Mouse (Mus musculus): ENCODE results near the gene 1600014C23Rik.
A peak's percentile ranks its signal among the peaks of the same experiment; 100 is the strongest.

Gene 1600014C23Rik

GRCm38 (mm10) chr17:45752053-45752452, 18.4 kb upstream of the 1600014C23Rik start:
- no peak for DNase-seq (ENCODE audit: low spot score)

DNA sequence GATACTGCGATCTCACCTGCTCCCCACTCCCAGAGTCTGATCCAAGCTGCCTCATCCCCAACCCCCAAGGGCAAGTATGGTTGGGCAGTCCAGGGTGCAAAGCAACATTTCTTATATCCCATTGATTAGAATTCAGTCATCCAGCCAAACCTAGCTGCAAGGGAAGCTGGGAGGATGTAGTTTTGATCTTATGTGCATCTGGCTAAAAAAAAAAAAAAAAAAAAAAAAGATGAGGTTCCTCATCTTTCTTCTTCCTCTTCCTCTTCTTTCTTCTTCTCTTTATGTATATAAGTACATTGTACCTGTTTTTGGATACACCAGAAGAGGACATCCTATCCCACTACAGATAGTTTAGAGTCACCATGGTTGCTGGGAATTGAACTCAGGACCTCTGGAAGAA, 17.7 kb upstream of the 1600014C23Rik start:
- DNase-seq (ENCODE audit: low spot score) = no peak

DNA sequence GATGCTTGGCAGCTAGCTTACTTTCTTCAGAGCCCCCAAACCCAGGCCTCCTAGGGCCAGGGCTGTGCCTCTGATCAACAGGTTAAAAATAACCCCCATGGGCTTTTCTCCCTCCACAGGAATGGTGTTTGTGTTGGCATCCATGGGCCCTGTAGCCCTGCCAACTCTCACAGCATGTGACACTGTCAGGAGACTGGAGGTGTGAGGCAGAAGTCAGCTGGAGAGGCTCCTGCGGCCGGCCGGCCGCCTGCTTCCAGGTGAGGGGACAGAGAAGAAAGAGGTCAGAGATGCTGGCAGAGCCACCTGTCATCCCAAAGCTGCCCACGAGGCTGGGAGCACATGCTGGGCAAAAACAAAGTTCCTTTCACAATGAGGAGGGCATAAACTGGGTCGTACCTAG, 15.5 kb upstream of the 1600014C23Rik start:
- no peak for DNase-seq (ENCODE audit: low spot score)

- DNase-seq (ENCODE audit: low spot score) = no peak
These were observed 14.5 kb upstream of the 1600014C23Rik start for GRCm38 (mm10) chr17:45747858-45748785.

- DNase-seq (ENCODE audit: low spot score) = no peak
These were observed 13.6 kb upstream of the 1600014C23Rik start for GRCm38 (mm10) chr17:45747293-45747692.

GRCm38 (mm10) chr17:45746755-45747154, 13.1 kb upstream of the 1600014C23Rik start:
- no peak for DNase-seq (ENCODE audit: low spot score)

DNA sequence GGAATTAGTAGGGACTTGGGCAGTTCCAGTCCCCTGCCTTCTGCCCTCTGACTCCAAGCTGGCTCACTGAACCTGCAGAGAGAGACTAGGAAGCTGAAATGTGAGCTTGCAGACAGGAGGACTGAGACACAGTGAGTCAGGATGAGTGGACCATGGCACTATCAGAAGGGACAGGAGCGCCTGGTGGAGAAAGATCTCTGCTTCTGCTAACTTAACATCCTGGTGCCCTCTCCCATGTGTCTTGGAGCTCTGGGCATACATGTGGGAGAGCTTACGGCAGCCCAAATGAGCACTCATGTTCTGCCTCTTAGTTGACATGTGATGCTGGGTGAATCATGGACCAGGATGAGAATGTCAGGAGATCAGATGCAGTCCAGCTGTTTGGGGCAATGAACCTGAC, 12.0 kb upstream of the 1600014C23Rik start:
- no peak for DNase-seq (ENCODE audit: low spot score)

DNA sequence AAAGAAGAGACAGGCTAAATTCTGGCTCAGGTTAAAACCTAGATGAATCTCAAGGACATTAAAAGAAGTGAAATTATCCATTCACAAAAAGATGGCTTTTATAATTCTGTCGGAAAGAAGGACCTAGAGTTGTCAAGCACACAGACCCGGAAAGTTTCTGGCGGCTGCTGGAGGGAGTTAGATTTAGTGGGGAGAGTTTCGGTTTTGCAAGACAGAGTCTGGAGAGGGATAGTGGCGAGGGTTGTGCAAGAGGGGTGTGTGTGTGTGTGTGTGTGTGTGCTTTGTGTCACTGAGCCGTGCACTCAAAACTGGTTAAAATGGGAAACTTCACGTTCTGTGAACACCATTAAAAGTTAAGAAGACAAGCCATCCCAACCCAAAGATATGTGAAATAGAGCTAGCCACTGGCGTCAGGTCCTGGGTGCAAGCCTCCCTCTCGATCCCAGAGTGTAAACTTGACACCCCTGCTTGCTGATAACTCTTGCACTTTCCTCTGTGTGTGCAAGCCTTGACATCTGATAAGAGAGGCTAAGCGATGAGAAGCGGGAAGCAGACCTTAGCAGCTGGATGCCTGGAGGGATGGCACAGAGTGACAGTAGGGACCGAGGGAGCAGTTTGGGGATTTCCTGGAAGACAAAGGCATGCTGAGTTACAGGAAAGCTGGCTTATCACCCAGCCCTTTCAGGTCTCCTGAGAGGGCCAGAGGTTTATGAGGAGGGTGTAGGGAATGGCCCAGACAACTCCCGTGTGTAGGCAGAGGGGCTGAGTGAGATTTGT, 8.9 kb upstream of the 1600014C23Rik start:
- DNase-seq (ENCODE audit: low spot score) = peak; percentile 53

DNA sequence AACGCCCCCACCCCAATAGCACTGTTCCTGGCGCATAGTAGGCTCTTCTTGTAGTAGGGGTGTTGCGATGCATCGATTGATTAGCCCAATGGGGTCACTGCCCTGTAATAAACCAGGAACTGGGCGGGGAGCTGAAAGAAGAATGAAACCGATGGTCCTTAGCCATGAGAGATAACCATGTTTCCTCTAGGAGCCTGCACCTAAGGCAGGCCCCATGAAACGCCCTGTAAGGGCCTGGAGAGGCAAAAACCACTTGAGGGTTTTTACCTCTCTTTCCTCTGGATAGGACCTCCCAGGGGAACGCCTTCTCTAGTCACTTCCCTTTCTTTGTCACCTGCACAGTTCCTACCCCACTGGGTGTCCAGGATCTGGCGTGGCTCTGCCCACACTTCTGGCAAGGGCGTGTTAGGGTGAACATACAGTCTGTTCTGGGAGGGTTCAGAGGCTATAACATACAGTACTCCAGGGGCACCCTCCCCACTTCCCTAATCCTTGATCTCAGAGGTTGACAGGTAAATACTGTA, 3.5 kb upstream of the 1600014C23Rik start:
- DNase-seq (ENCODE audit: low spot score) = peak; percentile 52

DNA sequence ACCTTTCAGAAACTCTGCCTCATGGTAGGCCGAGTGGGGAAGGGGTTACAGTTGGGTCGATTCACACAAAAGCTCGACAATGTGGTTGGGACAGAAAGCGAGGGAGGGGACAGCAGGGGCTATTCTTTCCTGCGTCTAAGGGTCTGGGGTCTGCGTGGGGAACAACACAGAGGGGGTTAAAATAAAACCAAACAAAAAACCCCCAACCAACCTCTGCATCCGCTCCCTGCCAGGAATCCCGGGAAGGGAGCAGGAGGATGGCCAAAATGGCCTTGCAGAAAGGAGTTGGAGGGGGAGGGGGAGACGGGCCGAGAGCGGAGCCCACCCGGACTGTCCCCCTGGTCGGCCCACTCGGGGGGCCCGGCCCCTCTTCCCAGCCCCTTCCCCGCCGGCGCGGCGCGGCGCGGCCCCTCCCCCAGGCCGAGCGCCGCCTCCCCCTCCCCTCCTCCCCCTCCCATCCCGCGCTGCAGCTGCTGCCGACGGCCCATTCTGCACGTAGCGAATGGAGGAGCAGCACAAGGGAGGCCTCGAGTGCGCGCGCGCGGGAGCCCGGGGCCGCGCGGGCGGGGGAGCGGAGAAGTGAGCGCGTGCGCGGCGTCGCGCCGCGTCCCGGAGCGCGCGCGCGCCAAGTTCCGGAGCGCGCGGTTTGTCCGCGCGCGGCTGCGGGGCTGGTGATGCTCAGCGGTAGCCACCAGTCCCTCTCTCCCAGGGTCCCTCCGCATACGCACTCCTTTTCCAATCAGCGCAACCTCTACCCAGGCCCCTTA, 2.9 kb upstream of the 1600014C23Rik start:
- peak; percentile 78 for DNase-seq (ENCODE audit: low spot score)

- peak; percentile 84 for DNase-seq (ENCODE audit: low spot score)
These were observed 2.0 kb upstream of the 1600014C23Rik start for GRCm38 (mm10) chr17:45735382-45736310.

DNA sequence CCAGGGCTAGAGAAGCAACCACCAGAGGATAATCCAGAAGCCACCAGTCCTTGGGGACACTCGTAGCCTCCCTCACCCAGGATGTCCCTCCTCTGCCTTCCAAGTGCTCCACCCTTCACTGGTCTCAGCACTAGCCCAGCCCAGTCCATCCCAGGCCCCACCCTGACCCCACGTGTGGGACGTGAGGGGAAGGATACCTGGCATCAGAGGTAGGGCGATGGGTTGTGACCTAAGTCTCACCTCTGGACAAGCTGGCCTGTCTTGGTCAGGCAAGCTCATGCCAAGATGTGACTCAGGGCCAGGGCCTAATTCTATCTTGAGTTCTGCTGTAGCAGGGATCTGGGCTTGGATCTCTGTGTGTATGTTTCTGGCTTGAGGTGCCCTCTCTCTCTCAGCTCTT, 1.2 kb upstream of the 1600014C23Rik start:
- DNase-seq (ENCODE audit: low spot score) = no peak

DNA sequence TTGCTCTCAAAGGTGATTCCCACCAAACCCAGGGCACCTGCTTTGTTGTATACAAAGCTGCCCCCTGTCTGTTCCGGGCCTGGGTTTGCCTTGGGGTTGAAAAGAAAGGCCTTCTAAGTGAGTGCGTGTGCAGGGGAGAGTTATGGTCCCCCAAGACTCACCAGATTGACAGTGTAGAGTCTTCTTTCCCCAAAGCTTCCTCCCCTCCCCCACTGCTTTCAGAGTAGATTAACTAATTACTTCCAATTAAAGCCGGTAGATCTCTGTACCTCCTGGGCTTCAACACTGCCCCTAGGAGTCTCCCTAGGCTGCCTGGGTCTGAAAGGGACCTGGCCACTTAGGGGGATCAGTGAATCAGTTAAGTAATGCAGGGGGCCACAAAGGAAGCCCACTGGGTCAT, 689 bp upstream of the 1600014C23Rik start:
- no peak for DNase-seq (ENCODE audit: low spot score)

DNA sequence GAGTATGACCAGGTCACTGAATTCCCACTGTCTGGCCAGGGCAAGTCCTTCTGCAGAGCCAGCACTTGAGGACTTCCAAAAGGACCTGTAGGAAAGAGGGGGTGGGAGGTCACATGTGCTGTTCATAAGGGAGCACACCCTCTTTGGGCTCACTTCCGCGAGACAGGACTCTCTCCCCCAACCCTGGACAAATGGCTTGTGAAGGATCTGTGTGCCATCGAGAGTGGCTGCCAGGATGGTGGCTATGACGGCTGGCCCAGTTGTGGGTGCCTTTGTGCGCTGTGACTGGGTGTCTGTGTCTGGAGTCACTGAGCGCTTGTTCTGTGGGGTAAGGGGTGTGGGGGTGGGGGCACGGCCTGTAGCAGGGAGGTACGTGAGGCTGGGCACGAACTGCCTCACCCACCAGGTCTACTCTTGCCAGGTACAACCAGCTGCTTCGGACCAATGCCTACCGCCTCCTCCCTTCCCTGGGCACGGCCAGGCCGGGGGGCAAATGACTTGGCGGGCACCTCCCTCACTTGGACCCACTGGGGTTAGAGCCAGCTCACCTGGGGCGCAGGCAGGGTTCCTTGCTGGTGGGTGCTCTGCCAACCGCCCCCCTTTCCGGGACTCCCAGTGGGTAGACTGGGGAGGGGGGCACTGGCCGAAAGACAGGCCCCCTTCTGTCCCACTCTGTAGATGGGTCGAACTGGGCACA, 458 bp downstream of the 1600014C23Rik start:
- no peak for DNase-seq (ENCODE audit: low spot score)

GRCm38 (mm10) chr17:45731172-45731864, 2.3 kb downstream of the 1600014C23Rik start:
- DNase-seq (ENCODE audit: low spot score) = peak; percentile 85

DNA sequence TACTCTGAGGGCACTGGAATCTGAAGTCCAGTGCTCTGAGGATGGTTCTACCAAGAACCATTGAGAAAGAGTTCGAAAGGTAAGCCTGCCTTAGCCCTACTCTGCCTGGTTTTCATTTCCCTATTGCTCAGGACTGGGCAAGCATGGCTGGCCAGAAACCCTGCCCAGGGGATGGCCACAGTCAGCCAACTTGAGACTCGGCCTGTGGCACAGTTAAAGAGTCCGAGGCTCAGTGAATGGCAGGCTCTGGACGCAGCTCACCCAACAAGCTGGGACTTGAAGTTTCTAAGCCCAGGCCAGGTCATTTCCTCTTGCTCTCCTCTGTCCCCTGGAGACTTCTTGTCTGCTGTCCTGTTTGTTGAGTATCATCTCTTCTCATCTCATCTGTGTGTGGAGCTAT, 2.9 kb downstream of the 1600014C23Rik start:
- no peak for DNase-seq (ENCODE audit: low spot score)

DNA sequence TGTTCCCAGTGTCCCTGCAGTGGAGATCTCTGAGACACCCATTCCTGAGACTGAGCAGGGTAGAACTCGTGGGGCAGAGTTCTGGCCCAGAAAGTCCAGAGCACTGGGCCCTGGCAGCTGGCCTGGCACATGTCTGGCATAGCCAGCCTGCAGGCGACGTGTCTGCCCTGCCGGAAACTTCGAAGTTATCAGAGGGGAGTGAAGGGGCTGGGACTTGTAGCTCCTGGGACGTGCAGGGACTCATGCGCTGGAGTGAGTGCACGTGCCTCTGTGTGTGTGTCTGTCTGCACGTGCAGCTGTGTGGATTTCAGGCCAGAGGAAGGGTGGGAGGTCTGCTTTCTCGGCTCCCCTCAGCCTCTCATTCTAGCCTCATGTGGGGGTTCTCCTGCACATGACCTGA, 4.3 kb downstream of the 1600014C23Rik start:
- DNase-seq (ENCODE audit: low spot score) = no peak

DNA sequence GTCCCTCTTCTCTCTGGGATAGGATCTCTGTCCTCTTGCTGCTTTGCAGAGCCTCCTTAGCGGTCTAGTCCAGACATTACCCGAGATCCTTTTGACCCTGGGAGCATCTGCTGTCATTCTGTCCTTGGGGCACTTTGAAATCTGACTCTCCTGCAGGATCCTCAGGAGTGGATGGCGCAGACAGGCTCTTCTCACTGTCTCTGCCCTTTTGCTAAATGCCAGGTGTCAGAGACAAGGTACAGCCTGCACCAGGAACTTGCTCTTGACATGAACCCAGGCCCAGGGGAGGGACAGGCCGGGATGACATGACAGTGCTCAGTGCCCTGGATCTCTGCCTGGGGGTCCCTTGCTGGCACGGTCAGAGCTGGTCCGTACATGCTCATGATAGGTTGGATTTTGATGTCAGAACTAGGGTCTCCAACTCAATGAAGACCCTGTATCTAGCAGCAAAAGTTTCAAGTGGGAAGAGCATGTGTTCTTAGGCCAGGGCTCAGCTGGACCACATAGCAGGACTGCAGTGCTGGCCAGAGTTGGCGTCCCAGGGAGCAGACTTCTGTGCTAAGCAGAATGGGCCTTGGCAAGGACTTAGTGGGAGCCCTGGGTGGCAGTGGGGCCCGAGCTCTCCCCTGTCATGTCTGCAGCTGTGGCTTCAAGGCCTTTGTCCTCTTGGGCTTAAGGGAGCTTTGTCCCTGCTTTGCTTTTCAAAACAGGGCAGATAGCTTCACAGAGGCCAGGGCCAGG, 5.5 kb downstream of the 1600014C23Rik start:
- no peak for DNase-seq (ENCODE audit: low spot score)

DNA sequence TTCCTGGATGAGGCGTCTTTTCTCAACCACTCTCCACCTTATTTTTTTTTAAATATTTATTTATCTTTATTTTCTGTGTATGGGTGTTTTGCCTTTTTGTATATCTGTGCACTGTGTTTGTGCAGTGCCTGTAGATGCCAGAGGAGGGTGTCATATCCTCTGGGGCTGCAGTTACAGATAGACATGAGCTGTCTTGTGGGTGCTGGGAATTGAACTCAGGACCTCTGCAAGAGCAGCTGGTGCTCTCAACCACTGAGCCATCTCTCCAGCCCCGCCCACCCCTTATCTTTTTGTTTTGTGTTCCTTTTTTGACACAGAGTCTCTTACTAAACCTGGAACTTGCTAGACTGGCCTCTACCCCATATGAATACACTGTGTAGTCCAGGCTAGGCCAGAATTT, 6.2 kb downstream of the 1600014C23Rik start:
- DNase-seq (ENCODE audit: low spot score) = no peak

Data from lung, postnatal 25 days (tissue).